Mouse (Mus musculus) megakaryocyte, embryonic 14.5 days (primary cell): Measurements from ENCODE around the gene Pgd.

ENCODE experiments used
- FLI1 ChIP-seq: IDR thresholded peaks from 2 replicates; pipeline ENCODE4 v1.6.1; 2012; ENCODE audit warnings: low read length, inconsistent platforms, mixed read lengths
- GATA1 ChIP-seq: IDR thresholded peaks from 3 replicates; pipeline ENCODE4 v1.6.1; 2012; ENCODE audit warnings: mixed read lengths, low read length, inconsistent platforms, borderline replicate concordance

DNA sequence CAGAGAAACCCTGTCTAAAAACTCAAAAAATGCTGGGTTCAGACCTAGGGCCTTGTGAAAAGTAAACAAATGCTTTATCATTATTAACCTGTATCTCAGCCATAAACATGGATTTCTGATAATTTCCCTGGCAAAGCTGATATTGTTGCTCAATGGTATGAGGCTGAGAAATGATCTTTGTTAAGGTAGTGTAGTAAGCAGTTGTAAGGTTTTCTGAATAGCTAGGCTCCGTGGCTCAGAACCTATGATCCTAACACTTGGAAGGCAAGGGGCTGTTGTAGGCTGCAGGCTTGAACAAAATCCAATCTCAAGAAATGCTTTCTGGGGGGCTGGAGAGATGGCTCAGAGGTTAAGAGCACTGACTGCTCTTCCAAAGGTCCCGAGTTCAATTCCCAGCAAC is 22.0 kb upstream of the Pgd start:
- no peak for TF ChIP-seq FLI1
- no peak for TF ChIP-seq GATA1
